Mouse (Mus musculus): ENCODE results near the gene Npepps. TPM values are rescaled to one million over a fixed set of nuclear protein-coding genes. Genes with fewer than 3 reads are reported as not detected.

The Npepps gene
- polyA plus RNA-seq, 1 experiment from 2014 or later, result 70.5 TPM

Other genes with a start within 250 kb of the Npepps start
- gene Lrrc46, start 239.2 kb downstream of the Npepps start, polyA plus RNA-seq (2016; fragmentation: Nextera tagmentation; extraction: Ambion mirVana), result 0.90 and 1.0 TPM in 2 replicates
- 93.6 and 94.8 TPM in 2 replicates for gene Mrpl10, start 239.1 kb downstream of the Npepps start, polyA plus RNA-seq (2016; fragmentation: Nextera tagmentation; extraction: Ambion mirVana)
- 8.3 and 10.1 TPM in 2 replicates for gene Osbpl7, start 230.0 kb downstream of the Npepps start, polyA plus RNA-seq (2016; fragmentation: Nextera tagmentation; extraction: Ambion mirVana)
- gene Tbx21, start 165.3 kb downstream of the Npepps start, polyA plus RNA-seq (2016; fragmentation: Nextera tagmentation; extraction: Ambion mirVana), result 0.05 and 0.08 TPM in 2 replicates
- gene Tbkbp1, start 129.1 kb downstream of the Npepps start, polyA plus RNA-seq (2016; fragmentation: Nextera tagmentation; extraction: Ambion mirVana), result 6.1 and 7.8 TPM in 2 replicates
- 82.8 and 88.9 TPM in 2 replicates for gene Kpnb1, start 92.8 kb downstream of the Npepps start, polyA plus RNA-seq (2016; fragmentation: Nextera tagmentation; extraction: Ambion mirVana)
- gene Mrpl45, start 35.1 kb upstream of the Npepps start, polyA plus RNA-seq (2016; fragmentation: Nextera tagmentation; extraction: Ambion mirVana), result 64.9 and 66.1 TPM in 2 replicates
- gene Gpr179, start 71.4 kb upstream of the Npepps start, polyA plus RNA-seq (2016; fragmentation: Nextera tagmentation; extraction: Ambion mirVana), result 0.10 and 0.11 TPM in 2 replicates
- gene Socs7, start 81.9 kb upstream of the Npepps start, polyA plus RNA-seq (2016; fragmentation: Nextera tagmentation; extraction: Ambion mirVana), result 3.5 and 4.4 TPM in 2 replicates
- 3.5 and 3.9 TPM in 2 replicates for gene Arhgap23, start 134.9 kb upstream of the Npepps start, polyA plus RNA-seq (2016; fragmentation: Nextera tagmentation; extraction: Ambion mirVana)
- 0.49 and 0.54 TPM in 2 replicates for gene 4933428G20Rik, start 219.7 kb upstream of the Npepps start, polyA plus RNA-seq (2016; fragmentation: Nextera tagmentation; extraction: Ambion mirVana)